ENCODE assay signal across 8 mouse cellular contexts in the genomic region with DNA sequence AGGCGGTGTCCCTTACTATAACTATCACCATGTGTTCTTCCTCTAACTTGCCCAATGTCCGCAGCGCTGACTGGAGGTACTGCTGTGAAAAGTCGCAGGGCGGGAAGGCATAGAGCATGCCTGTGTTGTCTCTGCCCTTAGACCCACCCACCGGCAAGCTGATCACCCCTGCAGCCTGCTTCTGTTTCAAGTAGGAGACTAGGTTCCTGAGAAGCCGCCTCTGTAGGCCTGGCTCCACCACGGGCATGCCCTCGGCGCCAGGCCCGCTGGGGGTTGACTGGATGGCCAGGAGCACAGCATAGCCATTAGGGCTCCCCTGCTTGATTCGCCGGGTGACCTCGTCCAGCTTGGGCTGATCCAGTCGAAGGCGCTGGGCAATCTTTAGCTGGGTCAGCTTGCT. TPM values are rescaled to one million over a fixed set of nuclear protein-coding genes. Genes with fewer than 3 reads are reported as not detected.
DNase-seq lines count a peak whose midpoint lies in the region; ATAC-seq and TF ChIP-seq lines count a peak whose summit lies in the region.

No protein-coding gene starts in this region.

- H3K27ac ChIP-seq in hindbrain, embryonic 15.5 days (replicated peaks) = no peak overlapping the region
- H3K27ac ChIP-seq in midbrain, postnatal 0 days (ENCODE audit: low read depth, low read length) = no peak overlapping the region

- peaks cover 85% of the 10 kb centered on the region for H3K36me3 ChIP-seq in erythroblast, embryonic 14.5 days (ENCODE audit: control insufficient read depth)
- peaks cover 46% of the 10 kb centered on the region for H3K36me3 ChIP-seq in hindbrain, embryonic 15.5 days
- peaks cover 43% of the 10 kb centered on the region for H3K36me3 ChIP-seq in midbrain, postnatal 0 days (ENCODE audit: insufficient read depth, low read length)

- 36% methylated on average over 16 of the region's 16 CpGs for WGBS in hindbrain, embryonic 15.5 days
- 36% methylated on average over 16 of the region's 16 CpGs for WGBS in midbrain, postnatal 0 days

- H3K9ac ChIP-seq in hindbrain, embryonic 15.5 days = peak overlapping the region; percentile 94
- H3K9ac ChIP-seq in midbrain, postnatal 0 days (replicated peaks; ENCODE audit: low read length, poor library complexity, severe bottlenecking) = peak overlapping the region; percentile 94; the same call in 1 of the 2 replicates

- peak; percentile 42 for DNase-seq in thymus, postnatal 0 days (ENCODE audit: low spot score)
- DNase-seq in thymus, postnatal 25 days = no peak
- no peak for DNase-seq in midbrain, postnatal 0 days (ENCODE audit: low spot score)
- DNase-seq in yolk sac, embryonic 10.5 days (ENCODE audit: low spot score) = no peak
- no peak for DNase-seq in spleen, postnatal 10 days (ENCODE audit: low spot score in 2 of 2)

- H3K9me3 ChIP-seq in erythroblast, embryonic 14.5 days (ENCODE audit: control insufficient read depth, low read length) = 0 out of 2 replicates have a peak, but pooled peaks cover 2% of the 10 kb centered on the region
- H3K9me3 ChIP-seq in hindbrain, embryonic 15.5 days = no peaks in the 10 kb centered on the region
- H3K9me3 ChIP-seq in midbrain, postnatal 0 days (ENCODE audit: low read length) = no peaks in the 10 kb centered on the region

- peaks cover 57% of the 10 kb centered on the region for H3K4me1 ChIP-seq in erythroblast, embryonic 14.5 days (ENCODE audit: control insufficient read depth)
- H3K4me1 ChIP-seq in hindbrain, embryonic 15.5 days (replicated peaks) = peaks cover 65% of the 10 kb centered on the region
- peaks cover 17% of the 10 kb centered on the region for H3K4me1 ChIP-seq in midbrain, postnatal 0 days (ENCODE audit: insufficient read depth, low read length)

- H3K4me2 ChIP-seq in hindbrain, embryonic 15.5 days = peak overlapping the region; percentile 98
- H3K4me2 ChIP-seq in midbrain, postnatal 0 days (ENCODE audit: low read depth, low read length, poor library complexity, severe bottlenecking) = peak overlapping the region; percentile 97

- no peak for TF ChIP-seq CTCF in midbrain, postnatal 0 days (IDR thresholded peaks at IDR 0.05)

- no peaks in the 10 kb centered on the region for H3K27me3 ChIP-seq in erythroblast, embryonic 14.5 days (ENCODE audit: control insufficient read depth)
- no peaks in the 10 kb centered on the region for H3K27me3 ChIP-seq in hindbrain, embryonic 15.5 days
- no peaks in the 10 kb centered on the region for H3K27me3 ChIP-seq in midbrain, postnatal 0 days (ENCODE audit: insufficient read depth, low read length)

- peak overlapping the region; percentile 97 for H3K4me3 ChIP-seq in erythroblast, embryonic 14.5 days (replicated peaks)
- peak overlapping the region; percentile 92 for H3K4me3 ChIP-seq in hindbrain, embryonic 15.5 days
- H3K4me3 ChIP-seq in midbrain, postnatal 0 days (ENCODE audit: low read depth, low read length) = peak overlapping the region; percentile 88

- ATAC-seq in erythroblast, adult 5-6 weeks (replicated peaks; ENCODE audit: low FRiP score, poor library complexity, severe bottlenecking) = no peak
- no peak for ATAC-seq in hindbrain, embryonic 15.5 days (ENCODE audit: low FRiP score, low read depth)
- no peak for ATAC-seq in midbrain, postnatal 0 days (ENCODE audit: low FRiP score)

RNA-seq across cellular contexts. Expression of a gene that starts 2.9 kb away (rescaled TPM):
- polyA plus RNA-seq in erythroblast, embryonic 14.5 days (2012) = 1.4 and 1.9 TPM in 2 replicates
- 4.2 and 6.9 TPM in 2 replicates for total RNA-seq in erythroblast, adult 5-6 weeks (2015; ENCODE audit: low replicate concordance)
- total RNA-seq in erythroblast, adult 5-6 weeks (2017; ENCODE audit: low replicate concordance) = 8.6 and 10.2 TPM in 2 replicates
- 8.9 and 10.0 TPM in 2 replicates for polyA plus RNA-seq in thymus, postnatal 0 days (2015; fragmentation: Nextera tagmentation; extraction: Ambion mirVana)
- polyA plus RNA-seq in hindbrain, embryonic 15.5 days (2015; fragmentation: Nextera tagmentation; extraction: Ambion mirVana) = 18.5 and 18.8 TPM in 2 replicates
- total RNA-seq in midbrain, postnatal 0 days (2014; rRNA removed) = 81.6 and 82.7 TPM in 2 replicates
- 10.6 and 12.6 TPM in 2 replicates for polyA plus RNA-seq in midbrain, postnatal 0 days (2015; fragmentation: Nextera tagmentation; extraction: Ambion mirVana)

RNA-seq across cellular contexts. Expression of a gene that starts 7.5 kb away (rescaled TPM):
- 7.1 and 10.6 TPM in 2 replicates for polyA plus RNA-seq in erythroblast, embryonic 14.5 days (2012)
- total RNA-seq in erythroblast, adult 5-6 weeks (2015; ENCODE audit: low replicate concordance) = 112 and 129 TPM in 2 replicates
- 49.9 and 77.7 TPM in 2 replicates for total RNA-seq in erythroblast, adult 5-6 weeks (2017; ENCODE audit: low replicate concordance)
- 221 and 276 TPM in 2 replicates for polyA plus RNA-seq in thymus, postnatal 0 days (2015; fragmentation: Nextera tagmentation; extraction: Ambion mirVana)
- polyA plus RNA-seq in hindbrain, embryonic 15.5 days (2015; fragmentation: Nextera tagmentation; extraction: Ambion mirVana) = 180 and 185 TPM in 2 replicates
- total RNA-seq in midbrain, postnatal 0 days (2014; rRNA removed) = 46.3 and 54.6 TPM in 2 replicates
- polyA plus RNA-seq in midbrain, postnatal 0 days (2015; fragmentation: Nextera tagmentation; extraction: Ambion mirVana) = 112 and 115 TPM in 2 replicates
